Mouse (Mus musculus): ENCODE measurements around the gene Aco1. TPM values are rescaled to one million over a fixed set of nuclear protein-coding genes. Genes with fewer than 3 reads are reported as not detected.
"Not testable (repeated sequence)": the region's sequence is repeated elsewhere in the genome, so short reads cannot be mapped to it uniquely, and the experiment has no call there.

Aco1 gene
- total and polyA plus RNA-seq, 2 experiments = 112 to 178 TPM

DNA sequence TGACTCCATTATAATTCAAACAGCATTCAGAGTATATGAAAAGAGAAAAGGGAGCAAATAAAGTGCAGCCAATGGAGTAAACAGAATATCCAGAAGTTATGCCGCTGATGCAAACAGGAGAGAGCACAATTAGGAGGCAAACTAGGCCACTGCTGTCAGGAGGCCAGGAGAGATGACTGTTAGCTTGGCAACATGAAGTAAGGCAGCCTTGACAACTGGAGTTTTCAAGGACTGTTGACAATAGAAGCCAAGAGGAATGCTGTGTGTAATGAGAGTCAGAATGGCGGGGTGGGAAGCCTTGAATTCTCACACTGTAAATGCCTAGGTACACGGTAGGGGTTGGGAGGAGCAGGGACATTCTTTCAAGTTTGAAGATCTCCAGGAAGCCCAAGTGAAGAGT lies 21.7 kb upstream of the Aco1 start:
- TF ChIP-seq POLR2A (IDR thresholded peaks at IDR 0.05; ENCODE audit: extremely low read depth, insufficient read depth, low read length) = no peak
- no peak for TF ChIP-seq CTCF (IDR thresholded peaks at IDR 0.05; ENCODE audit: low read depth, low read length)
- WGBS = 52% methylated on average over 3 of the region's 3 CpGs
- no peaks in the 10 kb centered on the region for H3K79me2 ChIP-seq (ENCODE audit: control insufficient read depth, insufficient read depth, low read length)
- H3K27ac ChIP-seq (replicated peaks; ENCODE audit: insufficient read depth, low read depth, low read length) = no peak overlapping the region
- H3K4me3 ChIP-seq (ENCODE audit: insufficient read depth, low read depth, low read length) = no peak overlapping the region
- H3K36me3 ChIP-seq (ENCODE audit: control insufficient read depth, insufficient read depth, low read length) = no peaks in the 10 kb centered on the region
- no peak overlapping the region for H3K9ac ChIP-seq (ENCODE audit: low read depth, low read length)
- DNase-seq (ENCODE audit: extremely low read depth, low read depth, low spot score) = no peak
- H3K4me1 ChIP-seq (ENCODE audit: control insufficient read depth, insufficient read depth, low read length) = no peaks in the 10 kb centered on the region
- no peaks in the 10 kb centered on the region for H3K27me3 ChIP-seq (ENCODE audit: control insufficient read depth, insufficient read depth, low read length)

DNA sequence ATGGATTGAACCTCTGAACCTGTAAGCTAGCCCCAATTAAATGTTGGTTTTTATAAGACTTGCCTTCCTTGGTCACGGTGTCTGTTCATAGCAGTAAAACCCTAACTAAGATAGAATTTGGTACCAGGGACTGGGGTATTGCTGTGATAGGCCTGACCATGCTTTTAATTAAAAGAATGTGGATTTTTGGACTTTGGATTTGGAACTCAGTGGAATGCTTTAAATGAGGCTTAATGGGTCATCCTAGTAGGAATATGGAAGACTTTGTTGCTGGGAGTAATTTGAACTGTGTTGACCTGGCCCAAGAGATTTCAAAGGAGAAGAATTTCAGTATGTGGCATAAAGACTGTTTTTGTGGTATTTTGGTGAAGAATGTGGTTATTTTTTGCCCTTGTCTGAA lies 20.6 kb upstream of the Aco1 start:
- not testable (repeated sequence) for DNase-seq (ENCODE audit: extremely low read depth, low read depth, low spot score); H3K4me3 ChIP-seq (ENCODE audit: insufficient read depth, low read depth, low read length); H3K79me2 ChIP-seq (ENCODE audit: control insufficient read depth, insufficient read depth, low read length); H3K27me3 ChIP-seq (ENCODE audit: control insufficient read depth, insufficient read depth, low read length); H3K27ac ChIP-seq (replicated peaks; ENCODE audit: insufficient read depth, low read depth, low read length); H3K9ac ChIP-seq (ENCODE audit: low read depth, low read length); H3K36me3 ChIP-seq (ENCODE audit: control insufficient read depth, insufficient read depth, low read length); H3K4me1 ChIP-seq (ENCODE audit: control insufficient read depth, insufficient read depth, low read length)
- WGBS = 98% methylated on average over 1 of the region's 1 CpGs

DNA sequence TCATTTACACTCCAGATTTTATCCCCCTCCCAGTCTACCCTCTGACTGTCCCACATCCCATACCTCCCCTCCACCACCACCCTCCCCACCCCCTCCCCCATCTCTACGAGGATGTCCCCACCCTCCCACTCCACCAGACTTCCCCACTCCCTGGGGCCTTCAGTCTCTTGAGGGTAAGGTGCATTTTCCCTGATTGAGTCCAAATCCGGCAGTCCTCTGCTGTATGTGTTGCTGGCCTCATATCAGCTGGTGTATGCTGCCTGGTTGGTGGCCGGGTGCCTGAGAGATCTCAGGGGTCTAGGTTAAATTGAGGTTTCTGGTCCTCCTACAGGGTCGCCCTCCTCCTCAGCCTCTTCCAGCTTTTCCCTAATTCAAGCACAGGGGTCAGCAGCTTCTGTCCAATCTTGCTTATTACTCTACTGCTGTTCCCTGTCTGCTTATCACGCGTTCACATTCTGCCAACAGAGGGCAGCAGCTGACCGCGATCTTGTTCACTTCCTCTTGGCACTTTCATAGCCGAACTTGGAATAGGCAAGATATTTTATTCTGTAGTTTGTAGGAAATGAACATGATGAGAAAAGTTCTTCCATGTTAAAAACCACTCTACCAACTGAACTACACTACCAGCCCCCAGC lies 8.3 kb upstream of the Aco1 start:
- WGBS = 12% methylated on average over 9 of the region's 9 CpGs
- Histone ChIP-seq H3K27me3 (ENCODE audit: control insufficient read depth, insufficient read depth, low read length) (no peaks in the 10 kb centered on the region), H3K36me3 (ENCODE audit: control insufficient read depth, insufficient read depth, low read length) (no peaks in the 10 kb centered on the region), H3K4me1 (ENCODE audit: control insufficient read depth, insufficient read depth, low read length) (peaks cover under 1% of the 10 kb centered on the region; the same call in 1 of the 2 replicates), H3K27ac (replicated peaks; ENCODE audit: insufficient read depth, low read depth, low read length) (no peak overlapping the region), H3K9ac (ENCODE audit: low read depth, low read length) (no peak overlapping the region), H3K4me3 (ENCODE audit: insufficient read depth, low read depth, low read length) (no peak overlapping the region), H3K79me2 (ENCODE audit: control insufficient read depth, insufficient read depth, low read length) (no peaks in the 10 kb centered on the region)
- peak; percentile 68 for DNase-seq (ENCODE audit: extremely low read depth, low read depth, low spot score)
- TF ChIP-seq POLR2A (IDR thresholded peaks at IDR 0.05; ENCODE audit: extremely low read depth, insufficient read depth, low read length) = no peak
- TF ChIP-seq CTCF (IDR thresholded peaks at IDR 0.05; ENCODE audit: low read depth, low read length) = peak; percentile 78

DNA sequence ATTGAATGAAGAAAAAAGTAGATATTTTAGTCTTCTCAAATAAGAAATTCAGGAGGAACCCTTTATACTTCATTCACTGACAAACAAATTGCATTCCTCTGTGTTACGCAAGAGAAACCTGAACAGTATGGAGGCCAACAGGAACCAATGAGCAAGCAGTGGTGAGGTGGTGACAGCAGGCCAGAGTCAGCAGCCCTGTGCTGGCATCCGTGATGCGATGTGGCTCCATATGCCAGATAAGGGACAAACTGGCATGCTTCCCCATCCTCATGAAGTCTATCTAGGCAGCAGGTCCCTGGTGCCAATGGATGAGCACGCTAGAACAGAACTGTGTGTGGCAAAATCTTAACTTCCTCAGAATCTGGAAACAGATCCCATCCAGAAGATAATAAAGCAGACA lies 6.4 kb upstream of the Aco1 start:
- no peak overlapping the region for H3K9ac ChIP-seq (ENCODE audit: low read depth, low read length)
- H3K27ac ChIP-seq (replicated peaks; ENCODE audit: insufficient read depth, low read depth, low read length) = no peak overlapping the region
- no peaks in the 10 kb centered on the region for H3K36me3 ChIP-seq (ENCODE audit: control insufficient read depth, insufficient read depth, low read length)
- no peak for DNase-seq (ENCODE audit: extremely low read depth, low read depth, low spot score)
- H3K27me3 ChIP-seq (ENCODE audit: control insufficient read depth, insufficient read depth, low read length) = no peaks in the 10 kb centered on the region
- peaks cover 6% of the 10 kb centered on the region for H3K4me1 ChIP-seq (ENCODE audit: control insufficient read depth, insufficient read depth, low read length)
- WGBS = 73% methylated on average over 4 of the region's 4 CpGs
- H3K4me3 ChIP-seq (ENCODE audit: insufficient read depth, low read depth, low read length) = no peak overlapping the region
- no peak for TF ChIP-seq CTCF (IDR thresholded peaks at IDR 0.05; ENCODE audit: low read depth, low read length)
- TF ChIP-seq POLR2A (IDR thresholded peaks at IDR 0.05; ENCODE audit: extremely low read depth, insufficient read depth, low read length) = no peak
- no peaks in the 10 kb centered on the region for H3K79me2 ChIP-seq (ENCODE audit: control insufficient read depth, insufficient read depth, low read length)

DNA sequence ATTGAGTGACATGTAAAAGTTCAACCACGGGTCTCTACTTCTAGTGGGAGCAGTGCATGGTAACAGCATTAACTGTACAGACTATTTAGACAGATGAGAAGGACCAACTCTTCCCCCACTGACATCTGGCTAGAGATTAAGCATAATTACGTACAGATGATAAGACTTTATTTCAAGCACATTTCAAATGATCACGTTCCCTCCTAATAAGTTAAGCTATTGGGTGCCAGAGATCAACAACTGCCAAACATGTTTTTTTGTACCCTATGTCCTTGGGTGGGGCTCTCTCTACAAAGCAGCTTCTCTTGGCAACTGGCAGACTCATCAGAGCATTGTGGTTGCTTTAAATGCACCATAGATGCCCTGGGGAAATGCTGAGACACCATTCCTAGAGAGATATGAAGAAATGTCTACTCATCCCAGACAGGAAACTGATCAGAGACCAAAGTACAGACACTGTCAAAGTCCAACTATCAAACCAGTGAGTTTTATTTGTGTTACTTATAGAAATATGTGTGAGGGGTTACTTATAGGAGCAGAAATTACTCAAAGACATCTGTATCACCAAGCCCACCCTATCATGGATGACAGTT lies 3.1 kb upstream of the Aco1 start:
- H3K36me3 ChIP-seq (ENCODE audit: control insufficient read depth, insufficient read depth, low read length) = no peaks in the 10 kb centered on the region
- no peak for TF ChIP-seq CTCF (IDR thresholded peaks at IDR 0.05; ENCODE audit: low read depth, low read length)
- TF ChIP-seq POLR2A (IDR thresholded peaks at IDR 0.05; ENCODE audit: extremely low read depth, insufficient read depth, low read length) = no peak
- H3K27me3 ChIP-seq (ENCODE audit: control insufficient read depth, insufficient read depth, low read length) = no peaks in the 10 kb centered on the region
- peaks cover 18% of the 10 kb centered on the region for H3K4me1 ChIP-seq (ENCODE audit: control insufficient read depth, insufficient read depth, low read length)
- peak; percentile 74 for DNase-seq (ENCODE audit: extremely low read depth, low read depth, low spot score)
- H3K4me3 ChIP-seq (ENCODE audit: insufficient read depth, low read depth, low read length) = no peak overlapping the region
- H3K27ac ChIP-seq (replicated peaks; ENCODE audit: insufficient read depth, low read depth, low read length) = peak overlapping the region; percentile 54
- H3K79me2 ChIP-seq (ENCODE audit: control insufficient read depth, insufficient read depth, low read length) = peaks cover 11% of the 10 kb centered on the region; the same call in 1 of the 2 replicates
- 59% methylated on average over 3 of the region's 3 CpGs for WGBS
- H3K9ac ChIP-seq (ENCODE audit: low read depth, low read length) = no peak overlapping the region

DNA sequence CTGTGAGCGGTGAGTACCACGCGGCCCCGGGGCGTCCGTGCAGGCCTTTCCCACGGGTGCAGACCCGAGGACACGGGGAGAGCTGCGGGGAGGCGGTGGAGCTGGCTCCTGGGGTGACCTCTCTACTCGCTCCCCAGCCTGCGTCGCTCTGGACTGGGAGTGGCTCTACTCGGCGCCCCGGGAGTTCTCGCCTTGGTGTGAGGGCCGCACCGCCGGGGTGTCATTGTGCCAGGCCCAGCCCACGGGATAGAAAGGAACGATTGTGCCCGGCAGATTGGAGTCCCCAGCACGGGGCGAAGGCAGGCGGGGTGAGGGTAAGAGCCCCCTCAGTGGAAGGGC lies 621 bp downstream of the Aco1 start:
- Histone ChIP-seq H3K4me1 (ENCODE audit: control insufficient read depth, insufficient read depth, low read length) (peaks cover 29% of the 10 kb centered on the region), H3K36me3 (ENCODE audit: control insufficient read depth, insufficient read depth, low read length) (0 out of 2 replicates have a peak, but pooled peaks cover 3% of the 10 kb centered on the region), H3K79me2 (ENCODE audit: control insufficient read depth, insufficient read depth, low read length) (peaks cover 18% of the 10 kb centered on the region; the same call in 1 of the 2 replicates), H3K27me3 (ENCODE audit: control insufficient read depth, insufficient read depth, low read length) (no peaks in the 10 kb centered on the region), H3K4me3 (ENCODE audit: insufficient read depth, low read depth, low read length) (peak overlapping the region; percentile 92), H3K9ac (ENCODE audit: low read depth, low read length) (peak overlapping the region; percentile 96), H3K27ac (replicated peaks; ENCODE audit: insufficient read depth, low read depth, low read length) (peak overlapping the region; percentile 90)
- TF ChIP-seq POLR2A (IDR thresholded peaks at IDR 0.05; ENCODE audit: extremely low read depth, insufficient read depth, low read length) = no peak
- no peak for TF ChIP-seq CTCF (IDR thresholded peaks at IDR 0.05; ENCODE audit: low read depth, low read length)
- DNase-seq (ENCODE audit: extremely low read depth, low read depth, low spot score) = no peak
- under 1% methylated on average over 27 of the region's 27 CpGs for WGBS

Data from liver, adult 2 months (tissue).